Comparison of ENCODE assay signal across 28 mouse cellular contexts in genomic region chr9:14076728-14077127, GRCm38 (mm10).
"Had no signal": no experiment of that assay in that cellular context is flagged by ENCODE, and none has a peak within 500 bp of the region (broad histone marks: within the 10 kb centered on the region; RNA-seq: fewer than 3 reads in every experiment).

No protein-coding gene starts in this region.

- H3K9ac ChIP-seq: heart, embryonic 13.5 days; heart, embryonic 15.5 days; hindbrain, embryonic 12.5 days; hindbrain, embryonic 15.5 days; intestine, embryonic 15.5 days; limb, embryonic 12.5 days; liver, embryonic 13.5 days; liver, embryonic 15.5 days; liver, postnatal 0 days had no signal

- H3K27ac ChIP-seq: gastrocnemius, adult 2 months; heart, embryonic 15.5 days; hindbrain, embryonic 10.5 days; hindbrain, embryonic 12.5 days; hindbrain, embryonic 15.5 days; intestine, embryonic 15.5 days; layer of hippocampus, adult 2 months; left cerebral cortex, adult 2 months; limb, embryonic 10.5 days; limb, embryonic 12.5 days; liver, embryonic 13.5 days; liver, embryonic 15.5 days had no signal

- H3K27me3 ChIP-seq: heart, embryonic 13.5 days; heart, embryonic 15.5 days; hindbrain, embryonic 12.5 days; hindbrain, embryonic 15.5 days; intestine, embryonic 15.5 days; limb, embryonic 12.5 days; liver, embryonic 13.5 days; liver, embryonic 15.5 days had no signal

- H3K4me2 ChIP-seq: heart, embryonic 11.5 days; heart, embryonic 13.5 days; heart, embryonic 15.5 days; hindbrain, embryonic 12.5 days; hindbrain, embryonic 15.5 days; intestine, embryonic 15.5 days; limb, embryonic 12.5 days; liver, embryonic 11.5 days; liver, embryonic 13.5 days; liver, embryonic 15.5 days had no signal

- H3K36me3 ChIP-seq: heart, embryonic 13.5 days; heart, embryonic 15.5 days; hindbrain, embryonic 10.5 days; hindbrain, embryonic 12.5 days; hindbrain, embryonic 15.5 days; intestine, embryonic 15.5 days; limb, embryonic 10.5 days; limb, embryonic 12.5 days; liver, embryonic 13.5 days; liver, embryonic 15.5 days had no signal

- H3K4me1 ChIP-seq: hindbrain, embryonic 10.5 days; hindbrain, embryonic 12.5 days; limb, embryonic 10.5 days; limb, embryonic 12.5 days; liver, embryonic 13.5 days; liver, embryonic 15.5 days had no signal

- H3K9me3 ChIP-seq: heart, embryonic 13.5 days; heart, embryonic 15.5 days; hindbrain, embryonic 10.5 days; hindbrain, embryonic 12.5 days; hindbrain, embryonic 15.5 days; intestine, embryonic 15.5 days; limb, embryonic 10.5 days; limb, embryonic 12.5 days; liver, embryonic 13.5 days; liver, embryonic 15.5 days had no signal

- ATAC-seq: inflammation-experienced regulatory T-cells, adult 6 months; intestine, embryonic 15.5 days; intestine, postnatal 0 days; liver, postnatal 0 days had no signal

- DNase-seq: gastrocnemius, adult 2 months; gastrocnemius, postnatal 10 days; gastrocnemius, postnatal 25 days; heart, adult 18-20 months; heart, postnatal 4 days; kidney, adult 18-20 months; kidney, adult 8-10 months; kidney, postnatal 10 days; kidney, postnatal 25 days; kidney, postnatal 4 days; liver; liver, embryonic 13.5 days; liver, postnatal 0 days had no signal

- H3K4me3 ChIP-seq: gastrocnemius, adult 2 months; heart, embryonic 13.5 days; heart, embryonic 15.5 days; hindbrain, embryonic 10.5 days; hindbrain, embryonic 12.5 days; hindbrain, embryonic 15.5 days; intestine, embryonic 15.5 days; layer of hippocampus, adult 2 months; left cerebral cortex, adult 2 months; limb, embryonic 10.5 days; limb, embryonic 12.5 days; liver, embryonic 13.5 days; liver, embryonic 15.5 days had no signal
